Mouse (Mus musculus) spleen, adult 2 months (tissue): Measurements from ENCODE around the gene Enkur.

Experiments
- CTCF ChIP-seq: fragments of 200-500 bp; IDR thresholded peaks from 2 replicates; pipeline ENCODE4 v1.5.1; 2011; ENCODE audit warnings: mild to moderate bottlenecking, inconsistent platforms; ENCODE audit not compliant: insufficient read depth, insufficient read length, insufficient replicate concordance; ENCODE audit errors: extremely low read depth
- POLR2A ChIP-seq: fragments of 200-500 bp; IDR thresholded peaks from 2 replicates; pipeline ENCODE4 v1.6.1; 2011; ENCODE audit warnings: low read depth, low read length, inconsistent platforms

GRCm38 (mm10) chr2:21211361-21211760 lies 6.2 kb upstream of the Enkur start:
- TF ChIP-seq POLR2A (no peak), CTCF (no peak)
